Mouse (Mus musculus) gastrocnemius, adult 2 months (tissue): Measurements from ENCODE around the gene Fgfr2. TPM values are rescaled to one million over a fixed set of nuclear protein-coding genes. Genes with fewer than 3 reads are reported as not detected.
"Not testable (repeated sequence)": the region's sequence is repeated elsewhere in the genome, so short reads cannot be mapped to it uniquely, and the experiment has no call there.

Source experiments
- DNase-seq: peaks from one replicate; pipeline ENCODE4 v3.0.0; 2022
- H3K27ac ChIP-seq: fragments of 200-600 bp; 2 replicates; pipeline ENCODE4 v1.8.1; 2022; ENCODE audit warnings: mild to moderate bottlenecking
- H3K4me3 ChIP-seq: fragments of 200-600 bp; 2 replicates; pipeline ENCODE4 v1.8.1; 2022; ENCODE audit warnings: mild to moderate bottlenecking, moderate library complexity
- CTCF ChIP-seq: fragments of 200-600 bp; IDR thresholded peaks from 2 replicates; pipeline ENCODE4 v1.8.1; 2022; ENCODE audit warnings: antibody characterized with exemption, mild to moderate bottlenecking, moderate library complexity
- intact Hi-C: fragments of 180-260 bp; cut with DNase I; formaldehyde crosslinking; loops from one replicate; pipeline ENCODE4 v1.15.1; 2025
- total RNA-seq, 2 experiments: library from RNA; stranded (reverse); gene quantifications; 2 replicates each; pipeline ENCODE4 v1.2.3; 2021

Gene Fgfr2
- total RNA-seq, 2 experiments from 2014 or later: 0.15 to 0.33 TPM

DNA sequence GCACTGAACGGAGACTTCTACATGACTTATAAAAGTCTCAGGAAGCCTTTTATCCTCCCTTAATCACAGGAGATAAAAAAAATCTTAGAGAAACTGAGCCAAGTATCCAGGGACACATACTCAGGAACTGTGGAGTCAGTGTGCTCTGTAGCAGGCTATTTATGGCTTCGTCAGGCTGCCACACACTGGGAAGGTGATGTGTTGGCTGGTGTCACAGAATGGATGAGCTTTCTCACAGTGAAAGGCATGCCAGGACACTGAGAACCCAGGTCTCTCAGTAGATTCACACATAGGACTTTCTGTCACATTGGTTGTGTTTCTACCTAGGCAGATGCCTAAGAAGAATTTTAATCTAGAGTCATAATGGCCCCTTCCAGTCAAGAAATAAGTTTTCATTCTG is 2008.7 kb downstream of the Fgfr2 start:
- no peak for DNase-seq
- intact Hi-C loops: loop anchor here (5.0 kb wide), 1 partner anchor 768 kb away; no protein-coding TSS in a partner anchor
- no peak overlapping the region for H3K27ac ChIP-seq
- TF ChIP-seq CTCF: no peak
- H3K4me3 ChIP-seq: no peak overlapping the region

GRCm38 (mm10) chr7:131113676-131114075 is 2009.5 kb downstream of the Fgfr2 start:
- intact Hi-C loops: loop anchor here (5.0 kb wide), 1 partner anchor 769 kb away; no protein-coding TSS in a partner anchor
- TF ChIP-seq CTCF: no peak
- no peak for DNase-seq
- Histone ChIP-seq H3K27ac (no peak overlapping the region), H3K4me3 (no peak overlapping the region)

DNA sequence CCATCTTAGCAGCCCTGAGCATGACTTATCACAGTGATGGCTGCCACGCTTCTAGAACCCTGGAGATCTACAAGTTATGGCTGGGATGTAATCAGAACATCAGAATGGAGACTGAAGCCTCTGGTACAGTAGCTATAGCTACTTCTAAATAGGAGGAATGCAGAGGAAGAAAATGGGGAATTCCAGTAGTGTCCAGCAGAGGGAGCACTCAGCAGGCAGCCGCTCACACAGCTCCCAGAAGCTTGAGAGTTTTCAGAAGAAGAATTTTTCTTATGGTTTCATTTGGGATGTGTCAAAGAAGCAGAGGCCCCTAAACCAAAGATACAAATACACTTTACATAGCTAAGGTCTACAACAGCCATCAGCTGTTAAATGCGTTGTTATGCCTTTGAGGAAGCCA is 2010.7 kb downstream of the Fgfr2 start:
- DNase-seq: peak; percentile 21
- peak; percentile 76 for TF ChIP-seq CTCF
- intact Hi-C loops: loop anchor here (5.0 kb wide), 1 partner anchor 770 kb away; no protein-coding TSS in a partner anchor
- Histone ChIP-seq H3K4me3 (no peak overlapping the region), H3K27ac (no peak overlapping the region)

DNA sequence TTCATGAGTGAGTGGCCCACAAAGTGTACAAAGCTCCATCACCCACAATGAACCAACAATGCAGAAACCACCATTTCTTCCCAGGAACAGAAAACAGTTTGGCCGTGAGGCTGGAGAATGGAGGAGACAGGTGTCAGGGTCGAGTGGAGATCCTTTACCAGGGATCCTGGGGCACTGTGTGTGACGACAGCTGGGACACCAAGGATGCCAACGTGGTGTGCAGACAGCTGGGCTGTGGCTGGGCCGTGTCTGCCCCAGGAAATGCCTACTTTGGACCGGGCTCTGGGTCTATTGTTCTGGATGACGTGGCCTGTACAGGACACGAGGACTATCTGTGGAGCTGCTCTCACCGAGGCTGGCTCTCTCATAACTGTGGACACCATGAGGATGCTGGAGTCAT is 2040.7 kb downstream of the Fgfr2 start:
- H3K27ac ChIP-seq, intact Hi-C loops, DNase-seq, H3K4me3 ChIP-seq: not testable (repeated sequence)

GRCm38 (mm10) chr7:131075956-131076355 is 2047.2 kb downstream of the Fgfr2 start:
- no peak overlapping the region for H3K27ac ChIP-seq
- TF ChIP-seq CTCF: peak; percentile 44
- no peak for DNase-seq
- intact Hi-C loops: no loop called here
- no peak overlapping the region for H3K4me3 ChIP-seq

DNA sequence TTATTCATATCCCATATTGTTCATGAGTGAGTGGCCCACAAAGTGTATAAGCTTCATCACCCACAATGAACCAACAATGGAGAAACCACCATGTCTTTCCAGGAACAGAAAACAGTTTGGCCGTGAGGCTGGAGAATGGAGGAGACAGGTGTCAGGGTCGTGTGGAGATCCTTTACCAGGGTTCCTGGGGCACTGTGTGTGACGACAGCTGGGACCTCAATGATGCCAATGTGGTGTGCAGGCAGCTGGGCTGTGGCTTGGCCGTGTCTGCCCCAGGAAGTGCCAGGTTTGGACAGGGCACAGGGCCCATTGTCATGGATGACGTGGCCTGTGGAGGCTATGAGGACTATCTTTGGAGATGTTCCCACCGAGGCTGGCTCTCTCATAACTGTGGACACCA is 2049.1 kb downstream of the Fgfr2 start:
- intact Hi-C loops: not testable (repeated sequence)

GRCm38 (mm10) chr7:131073476-131073875 is 2049.7 kb downstream of the Fgfr2 start:
- H3K4me3 ChIP-seq, H3K27ac ChIP-seq, intact Hi-C loops, DNase-seq: not testable (repeated sequence)

More for the DNA sequence above, 2049.1 kb downstream of the Fgfr2 start:
- not testable (repeated sequence) for H3K27ac ChIP-seq, DNase-seq, H3K4me3 ChIP-seq

DNA sequence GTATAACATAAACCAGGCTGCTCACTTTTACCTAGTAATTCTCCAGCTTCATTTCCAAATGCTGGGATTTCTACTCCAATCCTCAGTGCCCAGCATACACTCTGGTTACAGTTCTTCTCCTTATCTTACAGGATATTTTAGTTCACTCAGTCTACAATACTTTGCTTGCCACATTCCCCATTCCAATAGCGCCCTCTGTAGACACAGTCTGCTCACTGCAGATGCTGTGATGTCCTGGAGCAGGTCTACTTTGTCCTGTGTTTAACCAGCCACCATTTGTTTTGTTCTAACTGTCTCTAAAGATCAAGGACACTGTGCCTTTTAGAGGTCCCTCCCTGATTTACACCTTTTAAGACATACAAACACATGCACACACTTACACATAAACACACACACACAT is 2055.0 kb downstream of the Fgfr2 start:
- DNase-seq, intact Hi-C loops, H3K27ac ChIP-seq, H3K4me3 ChIP-seq: not testable (repeated sequence)
- TF ChIP-seq CTCF: peak; percentile 60

DNA sequence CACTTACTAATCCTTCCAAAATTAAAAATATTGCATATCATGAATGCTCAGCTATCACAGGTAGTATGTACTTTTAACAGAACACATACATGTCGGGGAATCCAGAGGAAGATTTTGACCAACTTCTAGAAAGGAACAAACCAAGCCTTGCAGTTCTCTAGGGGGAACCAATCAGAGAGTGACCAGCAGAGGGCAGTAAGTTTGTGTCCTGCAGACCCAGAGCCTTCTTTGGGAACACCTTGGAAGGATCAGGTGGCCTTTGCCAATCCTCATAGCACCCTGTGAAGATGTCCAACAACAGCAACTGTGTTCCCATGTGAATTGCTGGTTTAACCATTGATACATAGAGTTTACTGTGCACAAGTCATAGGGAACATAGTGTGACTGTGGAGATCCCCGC is 2060.6 kb downstream of the Fgfr2 start:
- intact Hi-C loops: no loop called here
- no peak for DNase-seq
- Histone ChIP-seq H3K27ac (no peak overlapping the region), H3K4me3 (no peak overlapping the region)
- peak; percentile 31; the same call in 1 of the 2 replicates for TF ChIP-seq CTCF

- DNase-seq, H3K27ac ChIP-seq, H3K4me3 ChIP-seq, intact Hi-C loops: not testable (repeated sequence)
- peak; percentile 44 for TF ChIP-seq CTCF
These were observed 2063.3 kb downstream of the Fgfr2 start for GRCm38 (mm10) chr7:131059808-131060207.

DNA sequence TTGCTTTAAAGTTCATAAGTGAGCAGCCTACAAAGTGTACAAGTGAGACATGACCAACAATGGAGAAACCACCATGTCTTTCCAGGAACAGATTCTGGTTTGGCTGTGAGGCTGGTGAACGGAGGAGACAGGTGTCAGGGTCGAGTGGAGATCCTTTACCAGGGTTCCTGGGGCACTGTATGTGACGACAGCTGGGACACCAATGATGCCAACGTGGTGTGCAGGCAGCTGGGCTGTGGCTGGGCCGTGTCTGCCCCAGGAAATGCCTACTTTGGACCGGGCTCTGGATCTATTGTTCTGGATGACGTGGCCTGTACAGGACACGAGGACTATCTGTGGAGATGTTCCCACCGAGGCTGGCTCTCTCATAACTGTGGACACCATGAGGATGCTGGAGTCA is 2065.2 kb downstream of the Fgfr2 start:
- intact Hi-C loops, H3K27ac ChIP-seq, H3K4me3 ChIP-seq, DNase-seq: not testable (repeated sequence)

GRCm38 (mm10) chr7:131054808-131055370 is 2068.3 kb downstream of the Fgfr2 start:
- intact Hi-C loops: no loop called here
- TF ChIP-seq CTCF: peak; percentile 33; the same call in 1 of the 2 replicates
- Histone ChIP-seq H3K27ac (no peak overlapping the region), H3K4me3 (no peak overlapping the region)
- DNase-seq: no peak

DNA sequence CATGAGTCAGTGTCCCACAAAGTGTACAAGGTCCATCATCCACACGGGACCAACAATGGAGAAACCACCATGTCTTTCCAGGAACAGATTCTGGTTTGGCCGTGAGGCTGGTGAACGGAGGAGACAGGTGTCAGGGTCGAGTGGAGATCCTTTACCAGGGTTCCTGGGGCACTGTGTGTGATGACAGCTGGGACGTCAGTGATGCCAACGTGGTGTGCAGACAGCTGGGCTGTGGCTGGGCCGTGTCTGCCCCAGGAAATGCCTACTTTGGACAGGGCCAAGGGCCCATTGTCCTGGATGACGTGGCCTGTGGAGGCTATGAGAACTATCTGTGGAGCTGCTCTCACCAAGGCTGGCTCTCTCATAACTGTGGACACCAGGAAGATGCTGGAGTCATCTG is 2073.3 kb downstream of the Fgfr2 start:
- H3K4me3 ChIP-seq, DNase-seq, H3K27ac ChIP-seq: not testable (repeated sequence)
- intact Hi-C loops: loop anchor here (10.0 kb wide), 2 partner anchors 225 to 275 kb away; partner anchors contain the start of gene Btbd16

GRCm38 (mm10) chr7:131045258-131045835 is 2077.8 kb downstream of the Fgfr2 start:
- not testable (repeated sequence) for DNase-seq, H3K27ac ChIP-seq, H3K4me3 ChIP-seq
- intact Hi-C loops: loop anchor here (10.0 kb wide), 2 partner anchors 221 to 271 kb away; partner anchors contain the start of gene Btbd16
- peak; percentile 42 for TF ChIP-seq CTCF
